Mouse (Mus musculus): ENCODE measurements around the gene Sec61a2. TPM values are rescaled to one million over a fixed set of nuclear protein-coding genes. Genes with fewer than 3 reads are reported as not detected.
A peak's percentile ranks its signal among the peaks of the same experiment; 100 is the strongest.

Sec61a2 gene
- polyA plus RNA-seq, 1 experiment = 119 TPM

DNA sequence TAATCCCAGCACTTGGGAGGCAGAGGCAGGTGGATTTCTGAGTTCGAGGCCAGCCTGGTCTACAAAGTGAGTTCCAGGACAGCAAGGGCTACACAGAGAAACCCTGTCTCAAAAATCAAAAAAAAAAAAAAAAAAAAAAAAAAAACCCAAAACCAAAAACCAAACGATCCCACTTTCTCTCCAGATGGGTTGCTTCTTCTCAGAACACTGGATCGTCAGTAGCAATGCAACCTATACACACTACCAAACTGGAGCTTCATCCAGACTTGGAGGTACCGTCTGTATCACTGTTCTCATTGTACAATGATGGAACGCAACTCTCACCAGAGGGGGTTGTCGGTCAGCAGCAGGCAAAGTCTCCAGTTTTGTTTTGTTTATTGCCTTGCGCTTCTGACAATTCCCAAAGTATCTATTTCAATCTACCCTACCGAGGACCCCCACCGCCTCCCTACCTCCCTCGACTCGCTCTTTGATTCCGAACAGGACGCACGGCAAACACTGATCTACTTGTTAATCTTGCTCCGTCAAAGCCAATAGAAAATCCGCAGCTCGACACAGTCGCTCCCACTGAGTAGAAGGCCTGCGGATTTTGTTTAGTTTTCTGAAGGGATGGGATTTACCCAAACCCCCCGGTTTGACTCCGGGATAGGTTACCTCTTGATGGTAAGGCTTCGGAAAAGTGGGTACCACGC is 50.9 kb downstream of the Sec61a2 start:
- no peak for DNase-seq
- TF ChIP-seq CTCF (IDR thresholded peaks at IDR 0.05; ENCODE audit: borderline replicate concordance, insufficient read depth, low read depth, low read length) = no peak
- no peak for TF ChIP-seq POLR2A (IDR thresholded peaks at IDR 0.05; ENCODE audit: borderline replicate concordance, insufficient read depth, low read length)
- peak overlapping the region; percentile 99 for H3K4me3 ChIP-seq (replicated peaks; ENCODE audit: insufficient read depth, low read depth, low read length)
- 3% methylated on average over 23 of the region's 23 CpGs for WGBS
- H3K4me1 ChIP-seq (ENCODE audit: control insufficient read depth, insufficient read depth, low read length) = no peaks in the 10 kb centered on the region
- no peaks in the 10 kb centered on the region for H3K27me3 ChIP-seq (ENCODE audit: control insufficient read depth, insufficient read depth, low read length)
- peak overlapping the region; percentile 91 for H3K27ac ChIP-seq (ENCODE audit: insufficient read depth, low read length)

DNA sequence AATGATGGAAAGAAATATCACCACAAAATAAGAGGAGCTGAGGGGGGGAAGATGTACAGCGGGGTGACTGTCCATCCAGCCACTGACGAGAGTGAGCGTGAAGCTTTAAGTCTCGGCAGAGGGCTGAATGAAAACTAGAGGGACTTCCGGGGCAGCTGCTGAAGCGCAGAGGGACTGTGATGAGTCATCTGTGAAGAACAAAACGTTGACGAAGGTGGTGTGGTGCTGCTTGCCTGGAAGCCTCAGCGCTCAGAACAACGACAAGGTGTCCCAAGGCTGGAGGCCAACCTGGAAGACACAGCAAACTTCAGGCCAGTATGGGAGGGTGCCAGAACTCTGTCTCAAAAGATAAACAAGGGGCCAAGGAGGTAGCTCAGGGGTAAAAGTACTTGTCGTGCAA is 54.4 kb downstream of the Sec61a2 start:
- no peak overlapping the region for H3K27ac ChIP-seq (ENCODE audit: insufficient read depth, low read length)
- 94% methylated on average over 11 of the region's 11 CpGs for WGBS
- TF ChIP-seq CTCF (IDR thresholded peaks at IDR 0.05; ENCODE audit: borderline replicate concordance, insufficient read depth, low read depth, low read length) = no peak
- TF ChIP-seq POLR2A (IDR thresholded peaks at IDR 0.05; ENCODE audit: borderline replicate concordance, insufficient read depth, low read length) = no peak
- no peaks in the 10 kb centered on the region for H3K27me3 ChIP-seq (ENCODE audit: control insufficient read depth, insufficient read depth, low read length)
- no peak overlapping the region for H3K4me3 ChIP-seq (replicated peaks; ENCODE audit: insufficient read depth, low read depth, low read length)
- no peak for DNase-seq
- H3K4me1 ChIP-seq (ENCODE audit: control insufficient read depth, insufficient read depth, low read length) = no peaks in the 10 kb centered on the region

DNA sequence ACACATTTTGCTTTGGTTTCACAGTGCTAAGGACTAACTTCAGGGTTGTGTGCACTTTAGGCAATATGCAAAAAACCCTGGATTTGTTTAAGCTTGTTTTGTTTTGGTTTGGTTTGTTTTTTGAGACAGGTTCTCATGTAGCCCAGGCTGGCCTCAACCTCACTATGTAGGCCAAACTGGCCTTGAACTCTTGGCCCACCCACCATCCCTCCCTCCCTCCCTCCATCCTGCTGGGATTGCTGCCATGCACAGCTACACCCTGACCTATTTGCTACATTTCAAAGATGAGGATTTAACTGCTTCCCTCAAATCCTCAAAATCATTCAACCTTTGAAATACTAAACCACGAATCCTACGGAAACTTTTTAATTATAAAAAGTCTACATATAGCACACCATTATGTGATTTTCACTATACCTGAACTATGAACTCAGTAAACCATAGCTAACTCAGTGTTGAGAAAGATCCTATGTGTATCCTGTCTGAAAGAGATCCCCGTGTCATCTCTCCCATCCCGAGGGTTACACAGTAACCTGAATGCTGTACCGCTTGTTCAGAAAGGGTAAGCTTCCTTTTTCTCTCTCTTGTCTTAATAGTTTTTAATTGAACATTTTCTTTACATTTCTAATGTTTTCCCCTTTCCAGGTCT is 69.8 kb downstream of the Sec61a2 start:
- Histone ChIP-seq H3K4me3 (replicated peaks; ENCODE audit: insufficient read depth, low read depth, low read length) (no peak overlapping the region), H3K27ac (ENCODE audit: insufficient read depth, low read length) (no peak overlapping the region), H3K27me3 (ENCODE audit: control insufficient read depth, insufficient read depth, low read length) (no peaks in the 10 kb centered on the region), H3K4me1 (ENCODE audit: control insufficient read depth, insufficient read depth, low read length) (no peaks in the 10 kb centered on the region)
- 96% methylated on average over 5 of the region's 5 CpGs for WGBS
- DNase-seq = no peak
- TF ChIP-seq CTCF (IDR thresholded peaks at IDR 0.05; ENCODE audit: borderline replicate concordance, insufficient read depth, low read depth, low read length) (no peak), POLR2A (IDR thresholded peaks at IDR 0.05; ENCODE audit: borderline replicate concordance, insufficient read depth, low read length) (no peak)

DNA sequence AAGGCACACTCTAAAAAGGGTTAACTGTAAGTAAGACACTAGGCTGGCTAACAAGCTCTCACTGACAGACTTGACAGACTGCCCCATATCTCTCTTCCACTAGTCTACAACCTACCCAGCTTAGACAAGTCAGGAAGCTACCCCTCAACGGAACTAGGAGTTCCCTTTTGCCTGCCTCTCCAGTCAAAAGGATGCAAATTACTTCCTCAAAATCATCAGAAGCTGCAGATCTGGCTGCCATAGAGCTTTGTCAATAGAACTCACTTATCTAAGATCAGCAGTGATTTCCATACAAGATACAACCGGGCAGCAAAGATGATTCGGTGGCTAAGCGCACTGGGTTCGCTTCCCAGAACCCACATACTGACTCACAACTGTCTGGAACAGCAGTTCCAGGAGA is 70.5 kb downstream of the Sec61a2 start:
- TF ChIP-seq CTCF (IDR thresholded peaks at IDR 0.05; ENCODE audit: borderline replicate concordance, insufficient read depth, low read depth, low read length) = no peak
- no peak for TF ChIP-seq POLR2A (IDR thresholded peaks at IDR 0.05; ENCODE audit: borderline replicate concordance, insufficient read depth, low read length)
- no peaks in the 10 kb centered on the region for H3K4me1 ChIP-seq (ENCODE audit: control insufficient read depth, insufficient read depth, low read length)
- DNase-seq = no peak
- no peaks in the 10 kb centered on the region for H3K27me3 ChIP-seq (ENCODE audit: control insufficient read depth, insufficient read depth, low read length)
- H3K4me3 ChIP-seq (replicated peaks; ENCODE audit: insufficient read depth, low read depth, low read length) = no peak overlapping the region
- 91% methylated on average over 5 of the region's 5 CpGs for WGBS
- no peak overlapping the region for H3K27ac ChIP-seq (ENCODE audit: insufficient read depth, low read length)

DNA sequence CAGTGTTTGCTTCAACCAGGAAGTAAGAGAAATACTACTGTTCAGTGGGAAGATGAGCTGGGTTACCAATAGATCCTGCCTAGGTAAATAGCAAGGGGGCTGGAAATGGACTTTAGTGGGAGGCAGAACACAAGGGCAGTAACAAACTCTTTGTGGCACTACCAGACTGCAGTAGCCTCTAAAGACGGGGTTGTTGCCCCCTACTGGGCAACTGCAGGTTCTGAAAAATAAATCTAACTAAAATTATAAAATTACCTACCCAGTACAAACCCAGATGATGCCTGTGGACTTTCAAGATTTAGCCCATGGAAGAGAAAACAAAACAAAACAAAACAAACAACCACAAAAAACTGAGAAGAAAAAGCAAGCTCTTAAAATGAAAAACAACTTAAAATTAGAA is 71.0 kb downstream of the Sec61a2 start:
- H3K4me3 ChIP-seq (replicated peaks; ENCODE audit: insufficient read depth, low read depth, low read length) = no peak overlapping the region
- WGBS = 17% methylated on average over 1 of the region's 1 CpGs
- DNase-seq = no peak
- H3K27ac ChIP-seq (ENCODE audit: insufficient read depth, low read length) = no peak overlapping the region
- H3K4me1 ChIP-seq (ENCODE audit: control insufficient read depth, insufficient read depth, low read length) = no peaks in the 10 kb centered on the region
- TF ChIP-seq POLR2A (IDR thresholded peaks at IDR 0.05; ENCODE audit: borderline replicate concordance, insufficient read depth, low read length) (no peak), CTCF (IDR thresholded peaks at IDR 0.05; ENCODE audit: borderline replicate concordance, insufficient read depth, low read depth, low read length) (peak; percentile 18; the same call in 1 of the 2 replicates)
- no peaks in the 10 kb centered on the region for H3K27me3 ChIP-seq (ENCODE audit: control insufficient read depth, insufficient read depth, low read length)

DNA sequence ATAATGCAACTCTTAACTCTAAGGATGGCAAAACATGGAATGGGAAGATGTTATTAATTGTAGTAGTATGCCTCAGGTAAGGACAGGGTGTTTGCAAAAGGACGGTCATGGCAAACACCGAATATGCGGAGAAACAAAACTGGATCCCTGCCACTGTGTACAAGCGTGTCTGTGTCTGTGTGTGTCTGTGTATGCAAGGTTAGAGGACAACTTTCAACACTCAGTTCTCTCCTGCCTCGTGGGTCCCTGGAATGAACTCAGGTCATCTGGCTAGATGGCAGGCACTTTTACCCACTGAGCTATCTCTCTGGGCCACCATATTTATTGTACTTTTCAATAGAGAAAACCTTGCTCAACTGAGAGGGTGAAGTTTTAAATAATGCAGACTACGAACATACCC is 72.8 kb downstream of the Sec61a2 start:
- TF ChIP-seq CTCF (IDR thresholded peaks at IDR 0.05; ENCODE audit: borderline replicate concordance, insufficient read depth, low read depth, low read length) = no peak
- TF ChIP-seq POLR2A (IDR thresholded peaks at IDR 0.05; ENCODE audit: borderline replicate concordance, insufficient read depth, low read length) = no peak
- WGBS = 93% methylated on average over 6 of the region's 6 CpGs

DNA sequence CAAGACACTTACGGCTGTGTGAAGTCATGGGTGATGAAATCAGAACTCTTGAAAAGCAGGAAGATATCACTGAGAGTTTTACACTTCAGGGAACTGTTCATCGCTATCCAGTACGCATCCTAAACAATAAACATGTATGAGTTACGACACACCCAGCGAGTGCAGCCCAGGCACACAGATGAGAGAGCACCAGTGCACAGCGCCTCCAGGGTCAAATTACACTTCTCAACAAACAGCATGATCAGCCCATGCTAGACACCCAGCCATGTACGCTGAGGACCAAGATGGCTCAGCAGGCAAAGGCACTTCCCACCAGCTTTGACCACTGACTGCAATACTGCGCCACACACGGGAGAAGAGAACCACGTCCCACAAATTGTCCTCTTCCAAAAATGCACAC is 74.0 kb downstream of the Sec61a2 start:
- no peaks in the 10 kb centered on the region for H3K27me3 ChIP-seq (ENCODE audit: control insufficient read depth, insufficient read depth, low read length)
- H3K4me3 ChIP-seq (replicated peaks; ENCODE audit: insufficient read depth, low read depth, low read length) = no peak overlapping the region
- TF ChIP-seq POLR2A (IDR thresholded peaks at IDR 0.05; ENCODE audit: borderline replicate concordance, insufficient read depth, low read length) (no peak), CTCF (IDR thresholded peaks at IDR 0.05; ENCODE audit: borderline replicate concordance, insufficient read depth, low read depth, low read length) (no peak)
- no peak overlapping the region for H3K27ac ChIP-seq (ENCODE audit: insufficient read depth, low read length)
- no peaks in the 10 kb centered on the region for H3K4me1 ChIP-seq (ENCODE audit: control insufficient read depth, insufficient read depth, low read length)
- no peak for DNase-seq
- WGBS = 93% methylated on average over 10 of the region's 10 CpGs

More for the DNA sequence above, 72.8 kb downstream of the Sec61a2 start:
- Histone ChIP-seq H3K4me1 (ENCODE audit: control insufficient read depth, insufficient read depth, low read length) (no peaks in the 10 kb centered on the region), H3K4me3 (replicated peaks; ENCODE audit: insufficient read depth, low read depth, low read length) (no peak overlapping the region), H3K27me3 (ENCODE audit: control insufficient read depth, insufficient read depth, low read length) (no peaks in the 10 kb centered on the region), H3K27ac (ENCODE audit: insufficient read depth, low read length) (no peak overlapping the region)
- no peak for DNase-seq

Other genes starting within 250 kb of the Sec61a2 start
- 25.3 and 25.6 TPM in 2 replicates for gene Camk1d, start 180.9 kb downstream of the Sec61a2 start, polyA plus RNA-seq (2012; rRNA removed)
- gene Nudt5, start 50.4 kb downstream of the Sec61a2 start, polyA plus RNA-seq (2012; rRNA removed) = 15.2 and 15.7 TPM in 2 replicates
- gene Cdc123, start 50.3 kb downstream of the Sec61a2 start, polyA plus RNA-seq (2012; rRNA removed) = 136 and 142 TPM in 2 replicates
- gene Gm13199, start 32.5 kb downstream of the Sec61a2 start, polyA plus RNA-seq (2012; rRNA removed) = 8.8 and 9.5 TPM in 2 replicates
- 7.2 and 9.5 TPM in 2 replicates for gene Dhtkd1, start 47.4 kb upstream of the Sec61a2 start, polyA plus RNA-seq (2012; rRNA removed)
- 19.3 and 21.8 TPM in 2 replicates for gene Upf2, start 56.0 kb upstream of the Sec61a2 start, polyA plus RNA-seq (2012; rRNA removed)
- gene Proser2, start 234.8 kb upstream of the Sec61a2 start, polyA plus RNA-seq (2012; rRNA removed) = 7.7 and 10.7 TPM in 2 replicates